27 mouse cellular contexts compared by ENCODE assay signal in the genomic region with DNA sequence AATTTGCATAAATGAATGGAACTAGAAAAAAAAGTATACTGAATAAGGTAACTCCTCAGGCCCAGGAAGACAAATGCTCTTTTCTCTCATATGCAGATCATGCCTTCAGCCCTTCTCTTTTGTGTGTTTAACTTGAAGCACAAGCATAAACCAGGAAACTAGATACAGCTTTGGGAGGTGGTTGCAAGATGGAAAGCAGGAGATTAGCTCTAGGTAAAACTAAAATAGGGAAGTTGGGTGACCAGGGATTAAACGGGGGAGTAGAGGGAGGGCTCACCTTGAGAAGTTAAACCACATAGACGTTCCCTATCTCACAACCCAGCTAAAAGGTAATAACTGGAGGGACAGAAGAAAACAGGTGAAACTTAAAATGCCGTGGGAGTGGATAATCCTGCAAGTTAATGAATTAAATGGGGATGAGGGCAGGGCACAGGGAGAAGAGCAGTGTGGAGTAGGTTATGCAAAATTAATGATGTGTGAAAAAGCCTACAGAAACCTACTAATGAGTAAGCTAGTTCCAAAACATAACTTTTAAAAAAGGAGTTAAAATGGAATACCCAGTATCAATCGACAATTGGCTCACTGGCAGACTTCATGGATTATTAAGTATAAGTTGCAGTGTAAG.
"Had no signal": no experiment of that assay in that cellular context is flagged by ENCODE, and none has a peak within 500 bp of the region (broad histone marks: within the 10 kb centered on the region; RNA-seq: fewer than 3 reads in every experiment).

No protein-coding gene starts in this region.

- DNase-seq: gastrocnemius, adult 2 months; gastrocnemius, postnatal 10 days; gastrocnemius, postnatal 25 days; heart, adult 18-20 months; heart, postnatal 14 days; heart, postnatal 36 days; kidney, adult 2 months; kidney, postnatal 10 days; kidney, postnatal 25 days; kidney, postnatal 4 days; left cerebral cortex, postnatal 4 days had no signal

- H3K4me2 ChIP-seq: heart, embryonic 11.5 days; heart, embryonic 13.5 days; heart, embryonic 15.5 days; hindbrain, embryonic 12.5 days; hindbrain, embryonic 14.5 days; intestine, embryonic 15.5 days; limb, embryonic 13.5 days; limb, embryonic 15.5 days; liver, embryonic 12.5 days had no signal

- H3K9me3 ChIP-seq: heart, embryonic 13.5 days; heart, embryonic 15.5 days; hindbrain, embryonic 10.5 days; hindbrain, embryonic 12.5 days; intestine, embryonic 15.5 days; limb, embryonic 13.5 days; limb, embryonic 15.5 days; liver, embryonic 12.5 days had no signal

- ATAC-seq: hindbrain, embryonic 16.5 days; inflammation-experienced regulatory T-cells, adult 6 months; intestine, embryonic 15.5 days; intestine, postnatal 0 days; liver, embryonic 12.5 days had no signal

- H3K4me3 ChIP-seq: gastrocnemius, adult 2 months; heart, embryonic 13.5 days; heart, embryonic 15.5 days; hindbrain, embryonic 10.5 days; hindbrain, embryonic 12.5 days; intestine, embryonic 15.5 days; layer of hippocampus, adult 2 months; left cerebral cortex, adult 2 months; limb, embryonic 13.5 days; limb, embryonic 15.5 days; liver, embryonic 12.5 days had no signal

- H3K4me1 ChIP-seq: heart, embryonic 13.5 days; heart, embryonic 15.5 days; hindbrain, embryonic 10.5 days; hindbrain, embryonic 12.5 days; intestine, embryonic 15.5 days; limb, embryonic 13.5 days; limb, embryonic 15.5 days; liver, embryonic 12.5 days had no signal

- H3K9ac ChIP-seq: heart, embryonic 13.5 days; heart, embryonic 15.5 days; hindbrain, embryonic 12.5 days; hindbrain, embryonic 14.5 days; intestine, embryonic 15.5 days; limb, embryonic 13.5 days; limb, embryonic 15.5 days; liver, embryonic 12.5 days; liver, embryonic 14.5 days had no signal

- H3K27ac ChIP-seq: gastrocnemius, adult 2 months; heart, embryonic 13.5 days; heart, embryonic 15.5 days; hindbrain, embryonic 10.5 days; hindbrain, embryonic 12.5 days; hindbrain, embryonic 14.5 days; intestine, embryonic 15.5 days; layer of hippocampus, adult 2 months; left cerebral cortex, adult 2 months; limb, embryonic 13.5 days; limb, embryonic 15.5 days; liver, embryonic 12.5 days; liver, embryonic 14.5 days had no signal

- H3K27me3 ChIP-seq: heart, embryonic 13.5 days; heart, embryonic 15.5 days; hindbrain, embryonic 12.5 days; intestine, embryonic 15.5 days; limb, embryonic 13.5 days; limb, embryonic 15.5 days; liver, embryonic 12.5 days had no signal

- H3K36me3 ChIP-seq: heart, embryonic 13.5 days; heart, embryonic 15.5 days; hindbrain, embryonic 10.5 days; hindbrain, embryonic 12.5 days; intestine, embryonic 15.5 days; limb, embryonic 13.5 days; limb, embryonic 15.5 days; liver, embryonic 12.5 days had no signal
